Mouse (Mus musculus): ENCODE measurements around the gene Smco1.
"Not testable (repeated sequence)": the region's sequence is repeated elsewhere in the genome, so short reads cannot be mapped to it uniquely, and the experiment has no call there.

Smco1 gene

GRCm38 (mm10) chr16:32271291-32271690 lies at the start of gene Smco1:
Gene Smco1, plus strand, starts transcription at chr16:32271468.
- DNase-seq, result no peak

GRCm38 (mm10) chr16:32221803-32222202 lies 49.5 kb upstream of the Smco1 start:
- DNase-seq, result no peak

DNA sequence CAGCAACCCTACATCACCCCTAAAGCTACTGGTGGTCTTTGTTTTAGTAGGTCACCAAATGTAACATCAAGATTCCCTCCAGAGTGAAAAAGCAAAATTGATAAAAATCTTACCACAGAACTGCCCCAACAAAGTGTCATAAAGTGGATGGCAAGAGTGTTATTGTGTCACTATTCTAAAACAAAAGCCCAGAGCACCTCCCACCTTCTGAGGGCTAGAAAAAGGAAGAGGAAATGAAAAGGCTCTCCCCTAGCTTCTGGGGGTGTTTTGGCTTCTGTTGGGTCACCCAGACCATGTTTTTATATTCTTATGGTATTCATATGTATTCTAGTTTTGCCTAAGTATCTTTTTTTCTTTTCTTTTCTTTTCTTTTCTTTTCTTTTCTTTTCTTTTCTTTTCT lies 48.9 kb upstream of the Smco1 start:
- no peak for DNase-seq

DNA sequence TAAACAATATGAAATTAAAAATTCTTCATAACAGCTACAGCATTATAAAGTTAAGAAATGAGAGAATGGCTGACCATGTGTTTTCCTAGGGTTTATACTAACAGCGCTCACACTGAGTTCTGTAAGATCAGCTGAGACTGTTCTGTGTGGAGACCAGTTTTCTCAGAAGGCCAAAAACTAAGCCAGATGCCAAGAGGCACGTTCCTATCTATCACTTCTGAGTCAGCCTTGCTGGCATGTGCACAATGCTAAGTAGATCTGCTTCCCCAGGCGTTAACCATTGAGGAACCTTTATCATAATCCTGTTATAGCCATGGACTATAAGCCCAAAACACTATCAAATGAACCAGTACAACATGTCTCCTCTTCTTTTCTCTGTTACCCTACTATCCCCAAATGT lies 39.2 kb upstream of the Smco1 start:
- not testable (repeated sequence) for DNase-seq

DNA sequence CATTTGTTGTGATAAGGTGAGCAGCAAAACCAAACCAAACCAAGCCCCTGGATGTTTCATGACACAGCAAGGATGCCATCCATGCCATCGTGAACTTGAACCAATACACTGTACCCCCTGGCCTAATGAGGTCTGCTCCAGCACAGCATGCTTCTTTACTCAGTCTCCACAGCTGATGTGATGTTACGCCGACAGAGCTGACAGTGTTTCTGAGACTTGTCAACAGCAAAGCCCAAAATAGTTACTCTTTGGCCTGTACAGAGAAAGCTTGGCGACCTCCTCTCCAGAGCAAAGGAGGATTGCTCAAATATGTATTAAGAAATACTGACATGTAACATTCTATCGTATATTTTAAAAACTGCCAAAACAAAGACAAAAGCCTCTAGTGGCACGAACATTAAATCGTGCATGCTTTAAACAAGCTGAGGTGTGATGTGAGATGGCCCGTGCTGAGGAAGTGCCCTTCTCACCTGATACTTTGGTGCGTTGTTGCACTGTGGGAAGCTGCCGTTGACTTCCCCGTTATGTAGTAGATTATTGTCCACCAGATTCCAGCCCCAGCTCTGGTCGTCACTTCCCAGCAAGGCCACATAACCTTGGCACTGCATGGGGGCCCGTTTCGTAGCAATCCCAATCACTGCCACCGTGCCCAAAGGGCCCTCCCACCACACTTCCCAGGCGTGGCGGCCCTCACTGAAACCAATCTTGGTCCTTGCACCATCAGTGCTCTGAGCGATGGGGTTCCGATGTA lies 33.2 kb upstream of the Smco1 start:
- no peak for DNase-seq

GRCm38 (mm10) chr16:32239428-32240312 lies 31.6 kb upstream of the Smco1 start:
- no peak for DNase-seq

DNA sequence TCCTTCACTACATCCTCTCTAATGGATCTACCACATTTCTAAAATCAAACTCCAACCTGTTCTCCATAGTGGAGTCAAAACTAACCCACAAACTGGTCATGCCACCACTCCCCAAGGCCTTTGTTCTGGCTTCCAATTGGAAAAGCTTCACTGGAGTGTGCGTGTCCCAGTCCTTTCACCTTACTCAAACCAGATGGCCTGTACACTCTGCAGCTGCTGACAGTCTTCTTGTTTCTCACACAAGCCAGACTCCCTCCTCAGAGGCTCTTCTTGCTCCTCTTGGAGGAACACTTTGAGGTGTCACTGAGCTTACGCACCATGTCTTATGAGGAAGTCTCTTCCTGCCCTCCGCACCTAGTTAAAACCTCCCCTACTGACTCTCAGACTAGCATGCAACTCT lies 27.4 kb upstream of the Smco1 start:
- DNase-seq, result no peak

DNA sequence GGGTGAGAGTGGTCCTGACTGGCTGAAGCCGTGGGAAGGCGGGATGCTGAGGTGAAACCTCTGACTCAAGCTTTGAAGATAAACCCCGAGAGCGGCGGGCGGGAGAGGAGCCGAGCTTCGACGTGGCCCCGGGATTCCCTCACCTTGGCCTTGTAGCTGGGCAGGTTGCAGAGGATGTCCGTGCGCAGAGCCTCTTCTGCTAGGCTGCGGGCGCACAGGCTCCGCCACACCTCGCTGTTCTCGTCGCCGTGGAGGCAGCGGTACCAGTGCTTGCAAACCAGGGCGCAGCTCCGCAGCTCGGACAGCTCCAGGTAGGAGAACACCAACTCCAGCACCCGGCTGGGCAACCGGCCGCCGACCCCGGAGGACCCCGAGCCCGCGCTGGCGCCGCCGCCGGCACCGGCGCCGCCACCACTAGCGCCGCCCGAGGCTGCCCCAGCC lies 24.9 kb upstream of the Smco1 start:
- DNase-seq, result peak; percentile 21 to 60

GRCm38 (mm10) chr16:32246952-32247370 lies 24.3 kb upstream of the Smco1 start, which contains the start of the genes Fbxo45 and Wdr53:
Gene Fbxo45, minus strand, starts transcription at chr16:32247158.
Gene Wdr53, plus strand, starts transcription at chr16:32247227.
- peak; percentile 98 to 99 for DNase-seq

DNA sequence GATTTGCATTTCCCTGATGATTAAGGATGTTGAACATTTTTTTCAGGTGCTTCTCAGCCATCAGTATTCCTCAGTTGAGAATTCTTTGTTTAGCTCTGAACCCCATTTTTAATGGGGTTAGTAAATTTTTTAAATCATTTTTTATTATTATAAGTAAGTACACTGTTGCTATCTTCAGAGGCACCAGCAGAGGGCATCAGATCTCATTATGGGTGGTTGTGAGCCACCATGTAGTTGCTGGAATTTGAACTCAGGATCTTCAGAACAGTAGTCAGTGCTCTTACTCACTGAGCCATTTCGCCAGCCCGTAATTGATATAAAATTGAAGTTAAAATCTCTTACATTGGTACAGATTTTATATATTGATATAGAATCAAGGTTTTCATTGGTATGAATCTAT lies 7.0 kb upstream of the Smco1 start:
- DNase-seq, result peak; percentile 13 to 63

DNA sequence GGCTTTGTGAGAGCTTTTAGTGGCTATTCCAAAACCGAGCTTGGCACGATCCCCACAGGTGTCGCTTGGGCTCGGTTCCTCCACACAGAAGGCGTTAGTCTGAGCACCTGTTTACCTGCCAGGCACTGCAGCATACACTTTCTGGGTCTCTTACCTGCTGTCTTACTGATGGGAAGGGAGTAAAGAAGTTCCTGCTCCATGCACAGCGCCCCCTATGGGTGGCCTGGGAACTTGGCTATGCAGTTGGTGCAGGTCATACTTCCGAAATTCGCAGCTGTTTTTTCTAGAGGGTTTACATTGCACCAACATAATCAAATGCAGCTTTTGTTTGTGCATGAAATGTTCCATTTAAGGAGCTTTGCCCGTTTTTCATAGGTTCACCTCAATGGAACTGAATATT lies 2.1 kb downstream of the Smco1 start:
- DNase-seq, result peak in 1 of 2 experiments; percentile 47

- DNase-seq, result no peak
These were observed 3.8 kb downstream of the Smco1 start for GRCm38 (mm10) chr16:32275041-32275440.

DNA sequence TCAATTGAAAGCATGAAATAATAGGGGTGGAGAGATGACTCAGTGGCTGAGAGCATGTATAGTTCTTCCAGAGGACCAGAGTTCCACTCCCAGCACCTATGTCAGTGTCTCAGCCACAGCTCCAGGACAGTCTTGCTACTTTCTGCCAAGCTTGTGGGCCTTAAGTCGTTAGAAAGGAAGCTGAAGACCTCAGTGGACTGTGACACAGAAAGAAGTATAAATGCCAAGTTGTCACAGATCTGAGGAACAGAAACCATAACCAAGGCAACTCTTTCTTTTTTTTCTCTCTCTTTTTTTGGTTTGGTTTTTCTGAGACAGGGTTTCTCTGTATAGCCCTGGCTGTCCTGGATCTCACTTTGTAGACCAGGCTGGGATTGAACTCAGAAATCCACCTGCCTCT lies 4.6 kb downstream of the Smco1 start:
- no peak for DNase-seq

GRCm38 (mm10) chr16:32277308-32278256 lies 6.3 kb downstream of the Smco1 start, which contains the start of gene Rnf168:
Gene Rnf168, plus strand, starts transcription at chr16:32277459.
- peak; percentile 94 to 95 for DNase-seq

DNA sequence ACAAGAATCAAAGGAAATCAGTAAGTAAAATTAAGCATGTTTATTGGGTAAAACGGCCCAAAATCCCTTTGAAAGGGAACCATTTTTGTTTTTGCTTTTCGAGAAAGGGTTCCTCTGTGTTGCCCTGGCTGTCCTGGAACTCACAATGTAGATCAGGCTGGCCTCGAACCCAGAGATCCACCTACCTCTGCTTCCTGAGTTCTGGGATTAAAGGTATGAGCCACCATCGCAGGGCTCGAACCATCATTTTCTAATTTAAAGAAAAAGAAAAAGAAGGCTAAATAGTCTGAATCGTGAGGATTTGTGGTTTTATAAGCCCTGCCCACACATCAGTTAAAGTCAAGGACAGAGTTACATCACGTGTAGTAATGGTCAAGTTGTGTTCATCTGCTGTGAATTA lies 7.1 kb downstream of the Smco1 start:
- DNase-seq, result no peak

- DNase-seq, result no peak
These were observed 8.9 kb downstream of the Smco1 start for GRCm38 (mm10) chr16:32280211-32280610.

- no peak for DNase-seq
These were observed 11.3 kb downstream of the Smco1 start for GRCm38 (mm10) chr16:32282608-32283007.

GRCm38 (mm10) chr16:32291821-32292220 lies 20.6 kb downstream of the Smco1 start:
- DNase-seq, result no peak

- not testable (repeated sequence) for DNase-seq
These were observed 28.3 kb downstream of the Smco1 start for GRCm38 (mm10) chr16:32299617-32300016.

DNA sequence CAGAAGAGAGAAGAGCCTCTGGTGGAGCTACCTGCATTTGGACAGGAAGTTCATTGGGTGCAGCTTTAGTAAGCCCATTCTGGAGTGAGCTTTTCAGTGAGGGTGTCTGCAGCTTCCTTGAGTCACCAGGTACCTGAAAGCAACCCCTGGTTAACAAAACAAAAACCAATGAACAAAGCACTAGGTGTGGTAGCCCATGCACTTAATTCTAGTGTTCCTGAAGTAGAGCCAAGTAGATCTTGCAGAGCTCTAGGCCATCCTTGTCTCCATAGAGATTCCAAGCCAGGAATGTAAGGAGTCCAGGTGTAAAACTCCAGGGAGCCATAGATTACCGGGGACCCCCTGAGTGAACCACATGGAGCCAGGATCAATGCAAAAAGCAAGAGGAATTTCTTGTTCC lies 31.8 kb downstream of the Smco1 start:
- no peak for DNase-seq

GRCm38 (mm10) chr16:32303886-32304285 lies 32.6 kb downstream of the Smco1 start:
- no peak for DNase-seq

GRCm38 (mm10) chr16:32311970-32312369 lies 40.7 kb downstream of the Smco1 start:
- no peak for DNase-seq
